Mouse (Mus musculus) midbrain, embryonic 13.5 days (tissue): Measurements from ENCODE around the gene Tomm40. TPM values are rescaled to one million over a fixed set of nuclear protein-coding genes. Genes with fewer than 3 reads are reported as not detected.

Experiments
- ATAC-seq: fragments of 200-750 bp; cut with Nextera tagmentation; 2 replicates; pipeline ENCODE4 v1.8.0; 2017; ENCODE audit warnings: mild to moderate bottlenecking, moderate TSS enrichment, moderate library complexity
- H3K27ac ChIP-seq: fragments of 300-500 bp; sonication (generic); 2 replicates; pipeline ENCODE4 v1.5.1; 2015; ENCODE audit warnings: inconsistent platforms, mild to moderate bottlenecking, moderate library complexity
- H3K27me3 ChIP-seq: fragments of 300-500 bp; sonication (generic); 2 replicates; pipeline ENCODE4 v1.6.1; 2015; ENCODE audit warnings: mild to moderate bottlenecking, inconsistent platforms
- H3K36me3 ChIP-seq: fragments of 300-500 bp; sonication (generic); 2 replicates; pipeline ENCODE4 v1.6.1; 2015; ENCODE audit warnings: mild to moderate bottlenecking, inconsistent platforms
- H3K4me1 ChIP-seq: fragments of 300-500 bp; sonication (generic); replicated peaks from 2 replicates; pipeline ENCODE4 v1.6.1; 2015; ENCODE audit warnings: inconsistent platforms
- H3K4me2 ChIP-seq: fragments of 300-500 bp; sonication (generic); replicated peaks from 2 replicates; pipeline ENCODE4 v1.6.1; 2015; ENCODE audit warnings: moderate library complexity, mild to moderate bottlenecking, inconsistent platforms
- H3K4me3 ChIP-seq: fragments of 300-500 bp; sonication (generic); replicated peaks from 2 replicates; pipeline ENCODE4 v1.5.1; 2015; ENCODE audit warnings: mild to moderate bottlenecking, inconsistent platforms
- H3K9ac ChIP-seq: fragments of 300-500 bp; sonication (generic); replicated peaks from 2 replicates; pipeline ENCODE4 v1.6.1; 2015; ENCODE audit warnings: mild to moderate bottlenecking, inconsistent platforms
- H3K9me3 ChIP-seq: fragments of 300-500 bp; sonication (generic); 2 replicates; pipeline ENCODE4 v1.6.1; 2016; ENCODE audit warnings: mild to moderate bottlenecking, inconsistent platforms
- WGBS: fragments of 180-500 bp; shearing (Covaris S2); methylation state at CpG from one replicate; pipeline ENCODE4 v1.1.7; 2015; 5-methylcytosine and 5-hydroxymethylcytosine counted together
- polyA plus RNA-seq: library from polyadenylated mRNA; unstranded; fragments of >200 nt; fragmentation: Nextera tagmentation; extraction: Ambion mirVana; gene quantifications from 2 replicates; pipeline ENCODE4 v1.2.1, GENCODE M21; 2015

Tomm40 gene
- polyA plus RNA-seq, result 105 and 125 TPM in 2 replicates

GRCm38 (mm10) chr7:19715239-19716054 is at the start of gene Tomm40:
TSS of gene Tomm40 (minus strand) at chr7:19715438.
- Histone ChIP-seq H3K4me3 (peak within 1 kb of the TSS; percentile 100), H3K4me1 (peaks cover 18% of the 10 kb centered on the region), H3K9me3 (no peaks in the 10 kb centered on the region), H3K4me2 (peak within 1 kb of the TSS; percentile 99), H3K27ac (peak within 1 kb of the TSS; percentile 92), H3K27me3 (no peaks in the 10 kb centered on the region), H3K9ac (peak within 1 kb of the TSS; percentile 96), H3K36me3 (peaks cover 50% of the 10 kb centered on the region)
- WGBS, result under 1% methylated on average over 56 of the region's 59 CpGs
- peak; percentile 99 for ATAC-seq

- H3K4me2 ChIP-seq, result no peak overlapping the region
- H3K4me1 ChIP-seq, result peaks cover 2% of the 10 kb centered on the region
- 89% methylated on average over 8 of the region's 9 CpGs for WGBS
- no peak overlapping the region for H3K4me3 ChIP-seq
- ATAC-seq, result no peak
- no peaks in the 10 kb centered on the region for H3K9me3 ChIP-seq
- no peak overlapping the region for H3K27ac ChIP-seq
- H3K9ac ChIP-seq, result no peak overlapping the region
- H3K27me3 ChIP-seq, result peaks cover 17% of the 10 kb centered on the region
- H3K36me3 ChIP-seq, result no peaks in the 10 kb centered on the region
Observed at GRCm38 (mm10) chr7:19764581-19764980, 49.3 kb upstream of the Tomm40 start.

DNA sequence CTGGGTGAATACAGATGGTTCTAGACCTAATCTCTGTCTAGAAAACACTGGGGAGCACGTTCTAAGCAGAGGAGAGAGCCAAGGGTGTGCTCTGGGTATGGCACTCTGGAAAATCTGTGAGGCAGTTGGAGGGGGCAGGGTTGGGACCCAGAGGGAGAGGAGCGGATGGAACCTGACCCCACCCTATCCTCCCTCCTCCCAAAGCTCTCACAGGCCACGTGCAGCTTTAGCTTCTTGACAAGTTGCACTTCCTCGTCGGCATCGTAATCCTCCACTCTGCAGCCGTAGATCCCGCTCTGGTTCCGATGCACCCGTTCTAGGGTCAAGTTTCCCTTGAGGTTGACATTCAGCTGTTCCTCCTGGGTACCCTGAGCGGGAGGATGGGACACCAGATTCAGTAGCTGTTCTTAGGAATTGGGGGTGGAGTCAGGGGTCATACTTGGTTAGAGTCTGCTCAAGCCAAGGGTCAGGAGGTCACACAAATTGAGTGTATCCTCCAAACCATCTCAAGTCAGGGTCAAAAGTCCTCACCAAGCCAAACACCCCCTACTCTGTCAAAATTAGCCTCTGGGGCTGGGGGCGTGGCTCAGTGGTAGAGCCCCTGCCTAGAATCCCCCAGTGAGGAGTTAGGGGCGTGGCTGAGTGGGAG is 48.7 kb upstream of the Tomm40 start:
- Histone ChIP-seq H3K4me1 (no peaks in the 10 kb centered on the region), H3K4me3 (no peak overlapping the region), H3K9ac (no peak overlapping the region), H3K36me3 (no peaks in the 10 kb centered on the region), H3K27me3 (peaks cover 11% of the 10 kb centered on the region), H3K9me3 (no peaks in the 10 kb centered on the region), H3K27ac (no peak overlapping the region), H3K4me2 (no peak overlapping the region)
- WGBS, result 88% methylated on average over 13 of the region's 13 CpGs
- no peak for ATAC-seq

DNA sequence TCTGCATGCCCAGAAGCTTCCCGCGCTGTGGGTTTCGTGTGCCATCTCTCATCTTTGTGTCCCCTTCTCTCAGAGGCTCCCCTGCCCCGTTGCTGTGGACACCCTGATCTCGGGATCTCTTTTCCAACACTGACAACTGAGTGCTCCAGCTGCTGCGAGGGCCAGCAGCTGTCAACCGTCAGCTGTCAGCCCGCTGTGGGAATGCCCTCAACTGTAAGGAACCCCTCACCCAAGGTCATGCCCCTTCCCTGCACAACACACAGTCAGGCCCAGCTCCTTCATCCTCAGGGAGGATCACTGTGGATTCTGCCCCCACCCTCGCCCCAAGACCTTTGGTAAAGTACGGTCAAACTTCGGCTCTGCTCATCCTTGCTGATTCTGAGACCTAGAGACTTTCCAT is 47.0 kb upstream of the Tomm40 start:
- H3K9ac ChIP-seq, result no peak overlapping the region
- H3K36me3 ChIP-seq, result no peaks in the 10 kb centered on the region
- H3K27ac ChIP-seq, result no peak overlapping the region
- H3K4me3 ChIP-seq, result no peak overlapping the region
- ATAC-seq, result no peak
- H3K4me1 ChIP-seq, result no peaks in the 10 kb centered on the region
- no peaks in the 10 kb centered on the region for H3K9me3 ChIP-seq
- no peaks in the 10 kb centered on the region for H3K27me3 ChIP-seq
- 90% methylated on average over 11 of the region's 11 CpGs for WGBS
- H3K4me2 ChIP-seq, result no peak overlapping the region

DNA sequence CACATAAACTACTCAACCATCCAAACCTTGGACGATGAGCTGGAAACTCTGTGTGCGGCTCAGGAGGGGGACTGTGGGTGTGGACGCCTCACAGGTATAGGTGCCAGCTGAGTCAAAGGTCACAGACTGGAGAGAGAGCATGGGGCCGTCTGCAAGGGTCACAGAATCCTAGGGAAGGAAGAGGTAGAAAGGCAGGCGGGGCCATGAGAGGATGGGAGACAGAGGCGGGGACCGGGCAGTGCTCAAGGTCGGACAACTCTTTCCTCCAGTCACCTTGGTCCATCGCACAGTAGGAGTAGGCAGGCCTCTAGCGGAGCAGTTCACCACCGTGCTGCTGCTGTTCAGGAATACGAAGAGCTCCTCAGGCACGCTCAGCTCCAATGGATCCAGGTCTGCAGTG is 44.8 kb upstream of the Tomm40 start:
- WGBS, result 89% methylated on average over 13 of the region's 13 CpGs
- H3K4me3 ChIP-seq, result no peak overlapping the region
- no peak overlapping the region for H3K4me2 ChIP-seq
- no peak overlapping the region for H3K9ac ChIP-seq
- no peaks in the 10 kb centered on the region for H3K4me1 ChIP-seq
- no peak for ATAC-seq
- no peaks in the 10 kb centered on the region for H3K9me3 ChIP-seq
- H3K36me3 ChIP-seq, result no peaks in the 10 kb centered on the region
- no peaks in the 10 kb centered on the region for H3K27me3 ChIP-seq
- no peak overlapping the region for H3K27ac ChIP-seq

DNA sequence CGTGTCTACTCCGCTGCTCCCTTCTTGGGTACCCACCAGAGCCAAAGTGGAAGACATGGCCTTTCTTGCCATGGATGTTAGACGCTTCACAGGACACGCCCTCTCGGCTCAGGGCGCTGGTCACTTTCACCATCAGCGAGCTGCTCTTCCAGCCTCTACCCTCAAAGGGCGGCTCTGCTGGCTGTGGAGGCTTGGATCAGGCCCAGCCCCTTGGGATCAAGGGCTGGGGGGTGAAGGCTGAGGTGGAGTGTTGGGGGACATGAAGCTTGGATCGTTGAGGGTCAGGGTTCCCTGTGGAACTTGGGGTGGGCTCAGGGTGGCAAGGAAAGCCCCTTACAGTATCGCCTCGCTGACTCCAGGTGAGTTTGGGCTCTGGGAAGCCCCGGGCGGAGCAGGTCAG is 43.4 kb upstream of the Tomm40 start:
- WGBS, result 89% methylated on average over 13 of the region's 13 CpGs
- no peaks in the 10 kb centered on the region for H3K4me1 ChIP-seq

DNA sequence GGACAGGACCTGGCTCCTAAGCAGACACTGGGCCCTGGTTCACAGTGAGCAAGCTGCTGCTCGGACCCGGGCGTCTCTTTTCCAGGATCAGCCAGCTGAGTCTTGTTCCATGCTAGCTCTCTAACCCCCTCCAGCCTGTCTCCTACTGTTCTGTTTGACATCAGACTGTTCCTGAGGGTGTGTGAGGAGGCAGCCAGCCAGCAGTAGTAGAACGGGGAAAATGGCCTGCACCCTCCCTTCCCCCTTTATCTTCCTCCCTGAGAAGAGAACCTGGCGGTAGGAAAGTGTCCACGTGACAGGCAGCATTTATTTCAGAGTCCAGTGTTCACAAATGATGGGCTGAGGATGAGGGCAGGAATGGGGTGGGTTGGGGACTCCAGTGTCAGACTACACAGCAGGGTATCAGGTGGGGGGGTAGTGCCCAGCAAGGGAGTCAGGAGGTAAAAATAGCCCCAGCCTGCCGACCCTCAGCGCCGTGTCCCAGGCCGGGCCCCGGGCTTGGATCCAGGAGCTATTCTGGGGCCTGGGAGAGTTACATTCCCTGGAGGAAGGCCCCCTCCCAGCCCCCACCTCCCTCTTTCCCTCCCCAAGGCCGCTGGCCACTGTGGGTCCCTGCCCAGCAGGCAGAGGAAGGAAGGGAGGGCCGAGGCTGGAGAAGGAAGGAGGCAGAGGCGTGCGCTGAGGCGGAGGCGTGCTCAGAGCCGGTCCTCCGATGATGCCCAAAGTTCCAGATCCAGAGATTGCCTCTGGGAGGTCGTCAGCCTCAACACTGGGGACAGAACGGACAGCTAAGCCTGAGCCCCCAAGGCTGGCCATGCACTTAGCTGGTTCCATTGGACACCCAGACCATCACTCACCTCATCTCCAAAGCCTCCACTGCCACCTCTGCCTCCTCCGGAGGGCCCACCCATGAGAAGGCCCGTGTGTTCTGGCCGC is 40.9 kb upstream of the Tomm40 start:
- Histone ChIP-seq H3K4me1 (no peaks in the 10 kb centered on the region), H3K27me3 (no peaks in the 10 kb centered on the region), H3K27ac (no peak overlapping the region), H3K9me3 (no peaks in the 10 kb centered on the region), H3K36me3 (no peaks in the 10 kb centered on the region), H3K4me3 (no peak overlapping the region), H3K4me2 (no peak overlapping the region), H3K9ac (no peak overlapping the region)
- peak; percentile 28; the same call in 1 of the 2 replicates for ATAC-seq
- 85% methylated on average over 21 of the region's 24 CpGs for WGBS

More for the DNA sequence above, 43.4 kb upstream of the Tomm40 start:
- H3K36me3 ChIP-seq, result no peaks in the 10 kb centered on the region
- H3K27ac ChIP-seq, result no peak overlapping the region
- H3K4me2 ChIP-seq, result no peak overlapping the region
- ATAC-seq, result no peak
- no peak overlapping the region for H3K4me3 ChIP-seq
- no peak overlapping the region for H3K9ac ChIP-seq
- H3K9me3 ChIP-seq, result no peaks in the 10 kb centered on the region
- H3K27me3 ChIP-seq, result no peaks in the 10 kb centered on the region

- no peak overlapping the region for H3K9ac ChIP-seq
- peaks cover 7% of the 10 kb centered on the region for H3K4me1 ChIP-seq
- H3K9me3 ChIP-seq, result no peaks in the 10 kb centered on the region
- no peaks in the 10 kb centered on the region for H3K27me3 ChIP-seq
- H3K36me3 ChIP-seq, result no peaks in the 10 kb centered on the region
- 79% methylated on average over 2 of the region's 2 CpGs for WGBS
- ATAC-seq, result no peak
- no peak overlapping the region for H3K4me2 ChIP-seq
- no peak overlapping the region for H3K27ac ChIP-seq
- H3K4me3 ChIP-seq, result no peak overlapping the region
Observed at GRCm38 (mm10) chr7:19755008-19755407, 39.8 kb upstream of the Tomm40 start.

DNA sequence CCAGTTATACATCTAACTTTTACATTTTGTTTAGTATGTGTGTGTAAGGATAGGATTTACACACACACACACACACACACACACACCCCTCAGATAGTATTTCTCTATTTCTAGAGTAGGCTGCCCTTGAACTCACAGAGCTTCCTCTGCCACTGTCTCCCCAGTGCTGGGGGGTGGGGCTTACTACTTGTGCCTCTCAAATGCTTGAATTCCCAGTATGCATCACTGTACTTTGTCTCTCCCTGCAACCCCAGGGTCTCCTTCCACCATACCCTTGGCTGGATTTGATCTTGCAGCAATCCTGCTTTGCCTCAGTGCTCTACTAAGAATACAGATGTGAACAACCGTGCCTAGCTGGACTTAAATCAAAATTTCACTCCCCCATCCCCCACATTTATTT is 38.8 kb upstream of the Tomm40 start:
- no peak overlapping the region for H3K9ac ChIP-seq
- no peaks in the 10 kb centered on the region for H3K9me3 ChIP-seq
- no peak overlapping the region for H3K4me3 ChIP-seq
- H3K27me3 ChIP-seq, result no peaks in the 10 kb centered on the region
- 84% methylated on average over 1 of the region's 1 CpGs for WGBS
- peaks cover 7% of the 10 kb centered on the region for H3K4me1 ChIP-seq
- no peak overlapping the region for H3K4me2 ChIP-seq
- H3K27ac ChIP-seq, result no peak overlapping the region
- no peak for ATAC-seq
- no peaks in the 10 kb centered on the region for H3K36me3 ChIP-seq

DNA sequence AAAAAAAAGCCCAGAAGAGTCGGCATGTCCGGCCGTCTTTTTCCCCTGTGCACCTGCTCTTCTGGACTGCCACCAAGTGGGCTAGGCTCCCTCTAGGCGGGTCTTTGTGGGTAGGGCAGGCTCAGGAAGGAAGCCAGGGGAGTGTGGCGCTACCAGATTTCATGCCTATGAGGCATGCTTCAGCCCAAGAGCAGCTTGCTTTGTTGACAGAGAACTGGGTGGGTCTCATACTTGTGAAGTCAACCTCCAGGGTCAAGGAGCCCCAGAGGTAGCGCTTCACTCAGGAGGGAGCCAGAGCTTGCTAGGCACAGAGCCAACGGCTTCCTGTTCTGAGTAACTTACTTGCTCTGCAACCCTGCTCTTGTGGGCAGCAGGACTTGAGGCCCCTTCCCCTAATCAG is 38.3 kb upstream of the Tomm40 start:
- no peaks in the 10 kb centered on the region for H3K36me3 ChIP-seq
- no peak for ATAC-seq
- no peaks in the 10 kb centered on the region for H3K27me3 ChIP-seq
- H3K9me3 ChIP-seq, result no peaks in the 10 kb centered on the region
- H3K9ac ChIP-seq, result no peak overlapping the region
- H3K4me2 ChIP-seq, result no peak overlapping the region
- H3K4me1 ChIP-seq, result peaks cover 12% of the 10 kb centered on the region
- WGBS, result 89% methylated on average over 7 of the region's 7 CpGs
- H3K27ac ChIP-seq, result no peak overlapping the region
- H3K4me3 ChIP-seq, result no peak overlapping the region

DNA sequence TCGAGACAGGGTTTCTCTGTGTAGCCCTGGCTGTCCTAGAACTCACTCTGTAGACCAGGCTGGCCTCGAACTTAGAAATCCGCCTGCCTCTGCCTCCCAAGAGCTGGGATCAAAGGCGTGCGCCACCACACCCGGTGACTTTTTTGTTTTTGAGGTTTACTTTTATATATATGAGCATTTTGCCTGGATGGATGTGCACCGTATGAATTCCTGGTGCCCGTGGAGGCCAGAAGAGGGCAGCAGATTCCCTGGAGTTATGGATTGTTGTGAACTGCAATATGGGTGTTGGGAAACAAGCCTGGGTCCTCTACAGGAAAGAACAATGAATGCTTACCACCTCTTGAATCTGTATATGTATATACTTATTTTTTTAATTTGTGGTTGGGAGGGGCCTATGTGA is 37.4 kb upstream of the Tomm40 start:
- Histone ChIP-seq H3K4me1 (peaks cover 21% of the 10 kb centered on the region), H3K4me2 (no peak overlapping the region), H3K4me3 (no peak overlapping the region), H3K9me3 (no peaks in the 10 kb centered on the region), H3K27ac (no peak overlapping the region), H3K27me3 (no peaks in the 10 kb centered on the region), H3K36me3 (no peaks in the 10 kb centered on the region), H3K9ac (no peak overlapping the region)
- no peak for ATAC-seq
- 76% methylated on average over 8 of the region's 8 CpGs for WGBS

- ATAC-seq, result no peak
- no peaks in the 10 kb centered on the region for H3K9me3 ChIP-seq
- peaks cover 35% of the 10 kb centered on the region for H3K4me1 ChIP-seq
- H3K27ac ChIP-seq, result no peak overlapping the region
- H3K4me2 ChIP-seq, result peak overlapping the region; percentile 91; the same call in 1 of the 2 replicates
- WGBS, result 55% methylated on average over 4 of the region's 4 CpGs
- peak overlapping the region; percentile 42; the same call in 1 of the 2 replicates for H3K9ac ChIP-seq
- H3K4me3 ChIP-seq, result peak overlapping the region; percentile 85; the same call in 1 of the 2 replicates
- H3K36me3 ChIP-seq, result no peaks in the 10 kb centered on the region
- H3K27me3 ChIP-seq, result no peaks in the 10 kb centered on the region
Observed at GRCm38 (mm10) chr7:19751070-19751383, 35.8 kb upstream of the Tomm40 start.
